Mouse (Mus musculus): Measurements from ENCODE around the gene Ldha.
"Not testable (repeated sequence)": the region's sequence is repeated elsewhere in the genome, so short reads cannot be mapped to it uniquely, and the experiment has no call there.

Gene Ldha

DNA sequence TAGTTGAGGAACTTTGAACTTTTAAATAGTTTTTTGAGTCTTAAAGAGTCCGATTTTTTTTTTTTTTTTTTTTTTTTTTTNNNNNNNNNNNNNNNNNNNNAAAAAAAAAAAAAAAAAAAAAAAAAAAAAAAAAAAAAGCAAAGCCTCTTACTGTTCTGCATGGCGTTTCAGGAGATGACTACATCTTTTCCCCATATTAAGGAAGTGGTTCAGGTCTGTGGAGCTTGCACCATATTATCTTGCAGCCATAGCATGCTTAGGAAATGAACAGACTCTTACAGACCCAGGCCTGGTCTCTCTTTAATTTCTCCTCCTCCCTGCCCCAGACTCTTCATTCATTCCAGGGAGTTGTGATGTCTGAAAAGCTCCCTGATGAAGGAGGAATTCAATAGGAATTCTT is 39.7 kb downstream of the Ldha start:
- DNase-seq (ENCODE audit: low read depth, low spot score) = no peak

- DNase-seq (ENCODE audit: low read depth, low spot score) = not testable (repeated sequence)
These were observed 40.7 kb downstream of the Ldha start for GRCm38 (mm10) chr7:46881941-46882340.

DNA sequence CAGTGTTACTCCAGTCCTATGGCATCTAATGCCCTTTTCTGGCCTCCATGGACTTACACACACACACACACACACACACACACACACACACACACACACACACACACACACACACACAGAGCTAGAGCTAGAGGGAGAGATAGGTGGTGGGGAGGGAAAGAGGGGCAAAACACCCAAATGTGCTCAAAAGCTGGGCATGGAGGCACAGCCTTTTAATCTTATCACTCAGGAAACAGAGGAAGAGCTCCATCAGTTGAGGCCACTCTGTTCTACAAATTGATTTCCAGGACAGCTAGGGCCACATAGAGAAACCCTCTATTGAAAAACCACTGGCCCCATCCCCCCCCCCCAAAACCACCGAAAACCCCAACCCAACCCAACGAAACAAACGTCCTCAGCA is 42.0 kb downstream of the Ldha start:
- DNase-seq (ENCODE audit: low read depth, low spot score) = no peak

DNA sequence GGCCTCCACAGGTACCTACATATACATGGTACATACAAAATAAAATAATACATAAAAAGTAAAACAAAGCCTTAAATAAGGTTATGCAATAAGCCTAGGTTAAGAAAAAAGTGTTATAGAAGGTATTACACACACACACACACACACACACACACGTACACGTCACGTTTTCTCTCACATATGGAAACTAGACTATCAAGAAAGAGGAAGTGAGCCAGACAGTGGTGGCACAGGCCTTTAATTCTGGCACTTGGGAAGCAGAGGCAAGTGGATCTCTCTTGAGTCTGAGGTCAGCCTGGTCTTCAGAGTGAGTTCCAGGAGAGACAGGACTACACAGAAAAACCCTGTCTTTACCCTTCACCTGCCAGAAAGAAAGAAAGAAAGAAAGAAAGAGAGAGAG is 54.2 kb downstream of the Ldha start:
- DNase-seq (ENCODE audit: low read depth, low spot score) = no peak

GRCm38 (mm10) chr7:46899343-46899742 is 58.1 kb downstream of the Ldha start:
- no peak for DNase-seq (ENCODE audit: low read depth, low spot score)
